Mouse (Mus musculus): ENCODE data around the gene Gm27021. TPM values are rescaled to one million over a fixed set of nuclear protein-coding genes. Genes with fewer than 3 reads are reported as not detected.
A peak's percentile ranks its signal among the peaks of the same experiment; 100 is the strongest.

Gm27021 gene
- total and polyA plus RNA-seq, 2 experiments from 2014 or later, result 7.0 to 10.9 TPM

DNA sequence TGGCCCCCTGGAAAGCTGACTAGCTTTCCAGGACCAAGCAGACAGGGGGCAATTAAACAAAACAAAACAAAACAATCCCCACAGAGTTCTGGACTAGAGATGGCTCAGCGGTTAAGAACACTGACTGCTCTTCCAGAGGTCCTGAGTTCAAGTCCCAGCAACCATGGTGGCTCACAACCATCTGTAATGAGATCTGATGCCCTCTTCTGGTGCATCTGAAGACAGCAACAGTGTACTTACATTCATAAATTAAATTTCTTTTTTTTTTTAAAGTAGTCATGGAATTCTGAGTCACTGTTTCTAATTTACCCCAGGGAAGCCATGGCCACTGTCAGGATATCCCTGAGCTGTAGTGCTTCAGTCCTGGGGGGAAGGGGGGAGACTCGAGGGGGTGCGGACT, 53.4 kb downstream of the Gm27021 start:
- TF ChIP-seq CTCF (IDR thresholded peaks at IDR 0.05; ENCODE audit: low read depth), result peak; percentile 3; the same call in 1 of the 2 replicates
- Histone ChIP-seq H3K4me3 (ENCODE audit: low read length) (no peak overlapping the region), H3K27ac (no peak overlapping the region), H3K4me2 (ENCODE audit: low read depth, low read length) (no peak overlapping the region), H3K36me3 (ENCODE audit: insufficient read depth, low read length) (no peaks in the 10 kb centered on the region), H3K27me3 (ENCODE audit: insufficient read depth, low read length) (no peaks in the 10 kb centered on the region), H3K9ac (replicated peaks; ENCODE audit: low read length) (no peak overlapping the region), H3K9me3 (ENCODE audit: low read length) (no peaks in the 10 kb centered on the region), H3K4me1 (ENCODE audit: insufficient read depth, low read length) (no peaks in the 10 kb centered on the region)
- WGBS, result 86% methylated on average over 3 of the region's 3 CpGs
- no peak for DNase-seq (ENCODE audit: low spot score)
- ATAC-seq, result no peak

DNA sequence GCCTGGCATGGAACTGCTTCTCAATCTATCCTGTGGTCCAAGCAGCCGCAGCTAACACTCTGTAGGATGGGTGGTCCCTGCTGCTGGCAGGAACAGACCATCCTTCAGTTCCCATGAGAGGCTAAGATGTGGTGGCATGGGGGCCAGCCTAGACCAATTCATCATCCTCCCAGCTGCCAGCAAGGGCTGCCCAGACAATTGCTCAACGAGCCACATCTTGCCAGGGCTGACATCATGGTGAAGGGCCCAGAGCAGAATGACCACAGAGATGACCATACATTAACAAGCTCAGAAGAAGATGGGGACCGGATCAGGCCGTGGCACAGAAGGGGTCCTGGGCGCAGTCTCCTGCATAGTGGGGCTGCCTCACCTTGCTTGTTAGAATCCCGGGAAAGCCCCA, 57.1 kb downstream of the Gm27021 start:
- no peak for TF ChIP-seq CTCF (IDR thresholded peaks at IDR 0.05; ENCODE audit: low read depth)
- Histone ChIP-seq H3K9me3 (ENCODE audit: low read length) (no peaks in the 10 kb centered on the region), H3K4me2 (ENCODE audit: low read depth, low read length) (no peak overlapping the region), H3K4me1 (ENCODE audit: insufficient read depth, low read length) (no peaks in the 10 kb centered on the region), H3K27me3 (ENCODE audit: insufficient read depth, low read length) (no peaks in the 10 kb centered on the region), H3K9ac (replicated peaks; ENCODE audit: low read length) (no peak overlapping the region), H3K4me3 (ENCODE audit: low read length) (no peak overlapping the region), H3K27ac (no peak overlapping the region), H3K36me3 (ENCODE audit: insufficient read depth, low read length) (no peaks in the 10 kb centered on the region)
- DNase-seq (ENCODE audit: low spot score) (no peak), ATAC-seq (no peak)
- 76% methylated on average over 6 of the region's 6 CpGs for WGBS

DNA sequence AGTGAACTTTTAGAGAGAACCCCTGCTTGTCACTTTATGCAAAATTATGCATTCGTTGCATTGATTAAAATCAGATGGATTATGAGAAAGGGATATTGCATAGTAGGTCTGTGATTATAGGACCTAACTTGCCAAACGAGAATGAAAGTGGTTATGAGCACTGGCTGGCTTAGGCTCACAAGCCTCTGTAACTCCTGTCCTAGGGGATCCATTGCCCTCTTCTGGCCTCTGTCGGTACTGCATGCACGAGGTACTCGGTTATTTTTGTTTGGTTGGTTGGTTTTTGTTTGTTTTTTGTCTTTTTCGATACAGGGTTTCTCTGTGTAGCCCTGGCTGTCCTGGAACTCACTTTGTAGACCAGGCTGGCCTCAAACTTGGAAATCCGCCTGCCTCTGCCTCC, 60.0 kb downstream of the Gm27021 start:
- DNase-seq (ENCODE audit: low spot score) (peak; percentile 84), ATAC-seq (no peak)
- Histone ChIP-seq H3K27me3 (ENCODE audit: insufficient read depth, low read length) (no peaks in the 10 kb centered on the region), H3K4me1 (ENCODE audit: insufficient read depth, low read length) (no peaks in the 10 kb centered on the region), H3K4me2 (ENCODE audit: low read depth, low read length) (no peak overlapping the region), H3K27ac (no peak overlapping the region), H3K9ac (replicated peaks; ENCODE audit: low read length) (no peak overlapping the region), H3K9me3 (ENCODE audit: low read length) (no peaks in the 10 kb centered on the region), H3K4me3 (ENCODE audit: low read length) (no peak overlapping the region), H3K36me3 (ENCODE audit: insufficient read depth, low read length) (no peaks in the 10 kb centered on the region)
- peak; percentile 96 for TF ChIP-seq CTCF (IDR thresholded peaks at IDR 0.05; ENCODE audit: low read depth)
- 13% methylated on average over 7 of the region's 7 CpGs for WGBS

DNA sequence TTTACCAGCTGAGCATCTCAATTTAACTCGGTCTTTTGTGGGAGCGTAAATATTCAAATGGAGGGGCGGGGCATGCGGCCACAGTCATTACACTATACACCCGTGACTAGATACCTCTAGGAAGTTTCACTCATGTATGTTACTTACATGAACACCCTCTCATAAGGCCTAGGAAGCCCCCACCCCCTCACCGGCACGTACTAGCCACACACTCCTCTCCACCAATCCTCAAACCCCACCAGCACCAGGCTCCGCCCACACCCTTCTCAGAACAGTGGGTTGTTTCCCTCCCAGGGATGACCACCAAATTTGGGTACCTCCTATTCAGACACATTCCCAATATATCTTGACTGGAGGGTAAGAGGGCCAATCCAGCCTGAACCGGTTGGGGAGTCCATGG, 60.4 kb downstream of the Gm27021 start:
- no peak for TF ChIP-seq CTCF (IDR thresholded peaks at IDR 0.05; ENCODE audit: low read depth)
- Histone ChIP-seq H3K27me3 (ENCODE audit: insufficient read depth, low read length) (no peaks in the 10 kb centered on the region), H3K9ac (replicated peaks; ENCODE audit: low read length) (no peak overlapping the region), H3K36me3 (ENCODE audit: insufficient read depth, low read length) (no peaks in the 10 kb centered on the region), H3K4me3 (ENCODE audit: low read length) (no peak overlapping the region), H3K9me3 (ENCODE audit: low read length) (no peaks in the 10 kb centered on the region), H3K4me1 (ENCODE audit: insufficient read depth, low read length) (no peaks in the 10 kb centered on the region), H3K27ac (no peak overlapping the region), H3K4me2 (ENCODE audit: low read depth, low read length) (no peak overlapping the region)
- no peak for DNase-seq (ENCODE audit: low spot score)
- peak; percentile 38; the same call in 1 of the 2 replicates for ATAC-seq
- WGBS, result 83% methylated on average over 9 of the region's 9 CpGs

GRCm38 (mm10) chr8:120602672-120603071, 65.2 kb downstream of the Gm27021 start:
- ATAC-seq, result 0 out of 2 replicates have a peak, but pooled peaks have one; percentile 48
- WGBS, result 37% methylated on average over 6 of the region's 6 CpGs
- Histone ChIP-seq H3K27ac (no peak overlapping the region), H3K9ac (replicated peaks; ENCODE audit: low read length) (no peak overlapping the region), H3K9me3 (ENCODE audit: low read length) (no peaks in the 10 kb centered on the region), H3K4me3 (ENCODE audit: low read length) (no peak overlapping the region), H3K4me2 (ENCODE audit: low read depth, low read length) (no peak overlapping the region), H3K27me3 (ENCODE audit: insufficient read depth, low read length) (no peaks in the 10 kb centered on the region), H3K36me3 (ENCODE audit: insufficient read depth, low read length) (no peaks in the 10 kb centered on the region), H3K4me1 (ENCODE audit: insufficient read depth, low read length) (no peaks in the 10 kb centered on the region; the same call in 1 of the 2 replicates)
- peak; percentile 43 for DNase-seq (ENCODE audit: low spot score)
- no peak for TF ChIP-seq CTCF (IDR thresholded peaks at IDR 0.05; ENCODE audit: low read depth)

DNA sequence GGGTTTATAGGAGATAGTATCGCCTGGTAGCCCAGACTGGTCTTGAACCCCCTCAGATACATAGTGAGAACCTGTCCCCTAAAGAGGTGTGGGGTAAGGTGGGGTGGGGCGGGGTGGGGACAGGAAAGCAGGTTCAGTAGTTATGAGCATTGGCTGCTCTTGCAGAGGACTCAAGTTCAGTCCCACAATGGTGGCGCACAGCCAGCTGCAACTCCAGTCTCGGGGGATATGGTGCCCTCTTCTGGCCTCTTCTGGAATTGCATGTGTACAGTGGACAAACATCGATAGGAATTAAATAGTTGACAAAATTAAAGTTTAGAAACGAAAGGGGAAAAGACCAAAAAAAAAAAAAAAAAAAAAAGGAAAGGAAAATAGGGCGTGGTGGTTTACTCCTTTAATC, 68.4 kb downstream of the Gm27021 start:
- no peak overlapping the region for H3K9ac ChIP-seq (replicated peaks; ENCODE audit: low read length)
- DNase-seq (ENCODE audit: low spot score), result peak; percentile 82
- no peaks in the 10 kb centered on the region; the same call in 1 of the 2 replicates for H3K4me1 ChIP-seq (ENCODE audit: insufficient read depth, low read length)
- H3K4me3 ChIP-seq (ENCODE audit: low read length), result no peak overlapping the region
- H3K4me2 ChIP-seq (ENCODE audit: low read depth, low read length), result no peak overlapping the region
- no peak overlapping the region for H3K27ac ChIP-seq
- H3K36me3 ChIP-seq (ENCODE audit: insufficient read depth, low read length), result no peaks in the 10 kb centered on the region
- peak; percentile 74 for TF ChIP-seq CTCF (IDR thresholded peaks at IDR 0.05; ENCODE audit: low read depth)
- WGBS, result 54% methylated on average over 7 of the region's 7 CpGs
- no peak for ATAC-seq
- H3K9me3 ChIP-seq (ENCODE audit: low read length), result no peaks in the 10 kb centered on the region
- H3K27me3 ChIP-seq (ENCODE audit: insufficient read depth, low read length), result no peaks in the 10 kb centered on the region

- no peak overlapping the region for H3K4me2 ChIP-seq (ENCODE audit: low read depth, low read length)
- no peak overlapping the region for H3K9ac ChIP-seq (replicated peaks; ENCODE audit: low read length)
- no peaks in the 10 kb centered on the region for H3K36me3 ChIP-seq (ENCODE audit: insufficient read depth, low read length)
- H3K9me3 ChIP-seq (ENCODE audit: low read length), result no peaks in the 10 kb centered on the region
- peak; percentile 82 for DNase-seq (ENCODE audit: low spot score)
- H3K27ac ChIP-seq, result peak overlapping the region; percentile 32; the same call in 1 of the 2 replicates
- TF ChIP-seq CTCF (IDR thresholded peaks at IDR 0.05; ENCODE audit: low read depth), result no peak
- no peak overlapping the region for H3K4me3 ChIP-seq (ENCODE audit: low read length)
- WGBS, result 17% methylated on average over 24 of the region's 24 CpGs
- no peaks in the 10 kb centered on the region for H3K27me3 ChIP-seq (ENCODE audit: insufficient read depth, low read length)
- H3K4me1 ChIP-seq (ENCODE audit: insufficient read depth, low read length), result no peaks in the 10 kb centered on the region; the same call in 1 of the 2 replicates
- peak; percentile 63 for ATAC-seq
Observed at GRCm38 (mm10) chr8:120598579-120598978, 69.3 kb downstream of the Gm27021 start.
